Mouse (Mus musculus) heart, embryonic 16.5 days (tissue): ENCODE measurements around the gene Gm136. TPM values are rescaled to one million over a fixed set of nuclear protein-coding genes. Genes with fewer than 3 reads are reported as not detected.

ENCODE experiments used
- ATAC-seq: fragments of 200-750 bp; cut with Nextera tagmentation; replicated peaks from 2 replicates; pipeline ENCODE4 v1.8.0; 2017; ENCODE audit warnings: moderate number of reproducible peaks; ENCODE audit not compliant: insufficient read depth, low FRiP score; ENCODE audit errors: extremely low read depth
- H3K27ac ChIP-seq: fragments of 300-500 bp; sonication (generic); 2 replicates; pipeline ENCODE4 v1.5.1; 2014; ENCODE audit warnings: mild to moderate bottlenecking, low read length, control low read depth, moderate library complexity
- H3K27me3 ChIP-seq: fragments of 300-500 bp; sonication (generic); 2 replicates; pipeline ENCODE4 v1.6.1; 2014; ENCODE audit warnings: low read length, mixed read lengths; ENCODE audit not compliant: control insufficient read depth, insufficient read depth
- H3K36me3 ChIP-seq: fragments of 300-500 bp; sonication (generic); 2 replicates; pipeline ENCODE4 v1.6.1; 2014; ENCODE audit not compliant: control insufficient read depth, insufficient read depth
- H3K4me1 ChIP-seq: fragments of 300-500 bp; sonication (generic); 2 replicates; pipeline ENCODE4 v1.6.1; 2014; ENCODE audit warnings: low read length, mixed read lengths; ENCODE audit not compliant: control insufficient read depth, insufficient read depth
- H3K4me2 ChIP-seq: fragments of 300-500 bp; sonication (generic); 2 replicates; pipeline ENCODE4 v1.6.1; 2014; ENCODE audit warnings: low read depth, mild to moderate bottlenecking, control low read depth, low read length
- H3K4me3 ChIP-seq: fragments of 300-500 bp; sonication (generic); 2 replicates; pipeline ENCODE4 v1.5.1; 2014; ENCODE audit warnings: mild to moderate bottlenecking, control low read depth, low read length
- H3K9ac ChIP-seq: fragments of 300-500 bp; sonication (generic); 2 replicates; pipeline ENCODE4 v1.6.1; 2014; ENCODE audit warnings: low read length, control low read depth
- H3K9me3 ChIP-seq: fragments of 300-500 bp; sonication (generic); replicated peaks from 2 replicates; pipeline ENCODE4 v1.6.1; 2016; ENCODE audit warnings: low read length; ENCODE audit not compliant: control insufficient read depth
- whole genome bisulfite sequencing: fragments of 180-500 bp; shearing (Covaris S2); extraction: QIAGEN DNeasy Blood & Tissue Kit; methylation state at CpG from one replicate; pipeline ENCODE4 v1.1.7; 2014; 5-methylcytosine and 5-hydroxymethylcytosine counted together
- polyA plus RNA-seq: library from polyadenylated mRNA; unstranded; fragments of >200 nt; fragmentation: Nextera tagmentation; extraction: Ambion mirVana; gene quantifications from 2 replicates; pipeline ENCODE4 v1.2.1, GENCODE M21; 2015

The Gm136 gene
- polyA plus RNA-seq, 1 experiment from 2014 or later: not detected

DNA sequence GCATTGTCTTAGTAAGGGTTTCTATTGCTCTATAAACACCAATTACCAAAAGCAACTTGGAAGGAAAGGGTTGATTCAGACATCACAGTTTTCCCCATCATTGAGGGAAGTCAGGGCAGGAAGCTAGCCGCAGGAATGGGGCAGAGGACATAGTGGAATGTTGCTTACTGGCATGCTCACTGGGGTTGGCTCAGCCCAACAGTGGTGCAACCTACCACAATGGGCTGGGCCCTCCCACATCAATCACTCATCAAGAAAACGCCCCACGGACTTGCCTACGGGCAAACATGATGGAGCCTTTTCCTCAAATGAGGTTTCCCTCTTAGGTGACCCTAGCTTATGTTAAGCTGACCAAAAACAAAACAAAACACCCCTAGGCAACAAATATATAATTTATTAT, 32.9 kb downstream of the Gm136 start:
- Histone ChIP-seq H3K4me3 (no peak overlapping the region), H3K9me3 (peaks cover 10% of the 10 kb centered on the region), H3K27ac (no peak overlapping the region), H3K4me2 (no peak overlapping the region), H3K27me3 (no peaks in the 10 kb centered on the region), H3K9ac (no peak overlapping the region), H3K4me1 (no peaks in the 10 kb centered on the region), H3K36me3 (no peaks in the 10 kb centered on the region)
- no peak for ATAC-seq
- WGBS: 56% methylated on average over 4 of the region's 4 CpGs

GRCm38 (mm10) chr4:34720127-34720895, 35.8 kb downstream of the Gm136 start:
- 87% methylated on average over 7 of the region's 7 CpGs for WGBS
- Histone ChIP-seq H3K27me3 (no peaks in the 10 kb centered on the region), H3K27ac (no peak overlapping the region), H3K4me1 (no peaks in the 10 kb centered on the region), H3K9me3 (peaks cover 10% of the 10 kb centered on the region), H3K4me2 (no peak overlapping the region), H3K9ac (no peak overlapping the region), H3K4me3 (no peak overlapping the region), H3K36me3 (no peaks in the 10 kb centered on the region)
- ATAC-seq: no peak

DNA sequence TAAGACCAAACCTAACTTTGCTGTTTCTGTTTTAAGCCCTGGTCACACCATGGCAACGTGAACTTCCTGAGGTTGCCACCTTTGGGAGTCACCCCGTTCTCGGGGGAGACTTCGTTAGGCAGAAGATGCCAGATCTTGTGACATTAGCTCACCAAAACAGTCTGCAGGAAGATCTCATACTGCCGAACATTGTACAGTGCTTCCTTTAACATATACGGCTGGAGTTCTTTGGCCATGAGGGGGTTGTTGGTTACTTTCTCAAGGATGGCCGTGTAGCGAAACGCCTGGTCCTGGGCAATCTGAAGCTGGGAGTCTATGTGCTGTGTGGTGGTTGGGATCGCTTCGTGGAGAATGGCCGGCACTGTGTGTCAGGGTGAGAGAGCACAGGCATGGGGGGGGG, 36.6 kb downstream of the Gm136 start:
- peaks cover 10% of the 10 kb centered on the region for H3K9me3 ChIP-seq
- WGBS: 95% methylated on average over 12 of the region's 12 CpGs
- H3K36me3 ChIP-seq: no peaks in the 10 kb centered on the region
- no peak overlapping the region for H3K27ac ChIP-seq
- H3K4me2 ChIP-seq: no peak overlapping the region
- H3K9ac ChIP-seq: no peak overlapping the region
- no peak overlapping the region for H3K4me3 ChIP-seq
- ATAC-seq: no peak
- no peaks in the 10 kb centered on the region for H3K4me1 ChIP-seq
- no peaks in the 10 kb centered on the region for H3K27me3 ChIP-seq

DNA sequence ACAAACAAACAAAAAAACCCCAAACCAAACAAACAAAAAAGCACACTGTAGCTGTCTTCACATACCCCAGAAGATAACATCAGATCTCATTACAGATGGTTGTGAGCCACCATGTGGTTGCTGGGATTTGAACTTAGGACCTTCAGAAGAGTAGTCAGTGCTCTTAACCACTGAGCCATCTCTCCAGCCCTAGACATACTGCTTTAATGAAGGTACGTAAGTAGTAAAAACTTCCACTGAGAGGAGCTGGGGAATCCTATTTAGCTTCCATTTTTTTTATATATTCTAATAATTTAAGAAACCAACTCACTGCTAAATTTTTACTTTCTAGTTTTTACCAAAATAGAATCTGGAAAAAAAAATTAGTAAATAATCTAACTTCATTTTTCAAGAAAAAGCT, 41.0 kb downstream of the Gm136 start:
- WGBS: 92% methylated on average over 1 of the region's 1 CpGs
- no peak for ATAC-seq
- Histone ChIP-seq H3K4me2 (no peak overlapping the region), H3K27me3 (no peaks in the 10 kb centered on the region), H3K9ac (no peak overlapping the region), H3K4me3 (no peak overlapping the region), H3K27ac (no peak overlapping the region), H3K36me3 (no peaks in the 10 kb centered on the region), H3K9me3 (peaks cover 7% of the 10 kb centered on the region), H3K4me1 (no peaks in the 10 kb centered on the region)

GRCm38 (mm10) chr4:34708127-34708526, 47.9 kb downstream of the Gm136 start:
- ATAC-seq: no peak

DNA sequence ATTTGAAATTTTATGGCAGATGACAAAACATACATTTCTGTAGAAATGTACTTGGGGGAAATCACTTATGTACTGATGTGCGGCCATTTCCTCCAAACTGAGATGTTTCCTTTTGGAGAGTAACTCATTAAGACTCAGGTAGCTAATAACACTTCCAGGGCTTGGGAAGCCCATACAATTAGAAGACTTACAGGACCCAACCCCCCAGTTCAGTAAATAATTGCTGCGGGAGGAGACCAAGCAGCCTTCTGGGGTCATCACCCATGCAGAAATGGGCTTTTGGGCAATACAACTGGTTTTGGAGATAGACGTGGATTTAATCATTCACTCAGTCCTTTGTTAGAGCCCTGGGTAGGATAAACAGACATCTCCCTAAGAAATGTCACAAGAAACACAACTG, 48.8 kb downstream of the Gm136 start:
- 78% methylated on average over 3 of the region's 3 CpGs for WGBS

More at GRCm38 (mm10) chr4:34708127-34708526, 47.9 kb downstream of the Gm136 start:
- WGBS: 57% methylated on average over 3 of the region's 3 CpGs
- Histone ChIP-seq H3K27me3 (no peaks in the 10 kb centered on the region), H3K9me3 (no peaks in the 10 kb centered on the region), H3K36me3 (no peaks in the 10 kb centered on the region), H3K4me2 (no peak overlapping the region), H3K9ac (no peak overlapping the region), H3K4me3 (no peak overlapping the region), H3K4me1 (no peaks in the 10 kb centered on the region), H3K27ac (no peak overlapping the region)

GRCm38 (mm10) chr4:34703029-34703428, 53.0 kb downstream of the Gm136 start:
- H3K27ac ChIP-seq: no peak overlapping the region
- no peaks in the 10 kb centered on the region for H3K9me3 ChIP-seq
- no peaks in the 10 kb centered on the region for H3K27me3 ChIP-seq
- no peak for ATAC-seq
- H3K4me1 ChIP-seq: no peaks in the 10 kb centered on the region
- H3K4me2 ChIP-seq: no peak overlapping the region
- WGBS: 58% methylated on average over 4 of the region's 4 CpGs
- no peak overlapping the region for H3K9ac ChIP-seq
- H3K36me3 ChIP-seq: no peaks in the 10 kb centered on the region
- H3K4me3 ChIP-seq: no peak overlapping the region

More for the DNA sequence above, 48.8 kb downstream of the Gm136 start:
- Histone ChIP-seq H3K4me1 (no peaks in the 10 kb centered on the region), H3K9ac (no peak overlapping the region), H3K27ac (no peak overlapping the region), H3K9me3 (no peaks in the 10 kb centered on the region), H3K4me3 (no peak overlapping the region), H3K36me3 (no peaks in the 10 kb centered on the region), H3K27me3 (no peaks in the 10 kb centered on the region), H3K4me2 (no peak overlapping the region)
- ATAC-seq: no peak

GRCm38 (mm10) chr4:34702231-34702630, 53.8 kb downstream of the Gm136 start:
- Histone ChIP-seq H3K4me2 (no peak overlapping the region), H3K27ac (no peak overlapping the region), H3K4me1 (no peaks in the 10 kb centered on the region), H3K9me3 (no peaks in the 10 kb centered on the region), H3K9ac (no peak overlapping the region), H3K36me3 (no peaks in the 10 kb centered on the region), H3K27me3 (no peaks in the 10 kb centered on the region), H3K4me3 (no peak overlapping the region)
- ATAC-seq: no peak
- 95% methylated on average over 11 of the region's 11 CpGs for WGBS

DNA sequence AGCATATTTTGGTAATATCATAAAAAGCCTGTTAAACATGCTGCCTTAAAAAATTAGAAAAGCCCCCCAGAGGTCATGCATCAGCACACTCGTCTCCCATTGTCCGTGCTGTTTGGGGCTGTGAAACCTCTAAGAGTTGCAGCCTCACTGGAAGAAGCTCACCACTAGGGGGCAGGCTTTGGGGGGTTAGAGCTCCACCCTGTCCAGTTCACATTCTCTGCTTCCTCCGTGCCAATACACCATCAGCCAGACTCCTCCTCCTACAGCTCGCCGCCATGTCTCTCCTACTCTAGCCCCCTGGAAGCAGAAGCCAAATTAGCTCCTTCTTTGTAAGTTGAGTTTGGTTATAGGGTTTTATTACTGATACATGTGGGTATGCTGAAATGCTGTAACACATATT, 54.5 kb downstream of the Gm136 start:
- no peak overlapping the region for H3K4me3 ChIP-seq
- 51% methylated on average over 5 of the region's 5 CpGs for WGBS
- H3K27ac ChIP-seq: no peak overlapping the region
- no peak for ATAC-seq
- H3K4me1 ChIP-seq: no peaks in the 10 kb centered on the region
- H3K36me3 ChIP-seq: no peaks in the 10 kb centered on the region
- H3K27me3 ChIP-seq: no peaks in the 10 kb centered on the region
- no peak overlapping the region for H3K4me2 ChIP-seq
- H3K9ac ChIP-seq: no peak overlapping the region
- H3K9me3 ChIP-seq: no peaks in the 10 kb centered on the region
